Mouse (Mus musculus): ENCODE results near the gene Rbm15. TPM values are rescaled to one million over a fixed set of nuclear protein-coding genes. Genes with fewer than 3 reads are reported as not detected.

The Rbm15 gene
- polyA plus RNA-seq, 1 experiment from 2014 or later, result 7.5 TPM

GRCm38 (mm10) chr3:107365341-107365740 lies 31.9 kb upstream of the Rbm15 start:
- no peaks in the 10 kb centered on the region for H3K27me3 ChIP-seq (replicated peaks; ENCODE audit: insufficient read depth, low read length)
- H3K9ac ChIP-seq (replicated peaks; ENCODE audit: low read depth), result no peak overlapping the region
- H3K36me3 ChIP-seq (ENCODE audit: insufficient read depth, low read length), result no peaks in the 10 kb centered on the region
- no peak for TF ChIP-seq CTCF (IDR thresholded peaks at IDR 0.05)
- no peak for TF ChIP-seq EP300 (IDR thresholded peaks at IDR 0.05)
- H3K4me2 ChIP-seq (replicated peaks; ENCODE audit: low read depth, low read length), result no peak overlapping the region
- no peaks in the 10 kb centered on the region for H3K4me1 ChIP-seq (ENCODE audit: insufficient read depth, low read depth, low read length)
- no peak overlapping the region for H3K4me3 ChIP-seq (ENCODE audit: low read depth, low read length)
- no peak for DNase-seq (ENCODE audit: low spot score)
- no peak overlapping the region for H3K27ac ChIP-seq (ENCODE audit: low read length)
- H3K9me3 ChIP-seq (ENCODE audit: low read length), result no peaks in the 10 kb centered on the region
- no peak for ATAC-seq
- WGBS, result 81% methylated on average over 4 of the region's 4 CpGs

GRCm38 (mm10) chr3:107363391-107363790 lies 29.9 kb upstream of the Rbm15 start:
- no peak for ATAC-seq
- no peak for TF ChIP-seq EP300 (IDR thresholded peaks at IDR 0.05)
- TF ChIP-seq CTCF (IDR thresholded peaks at IDR 0.05), result no peak
- Histone ChIP-seq H3K36me3 (ENCODE audit: insufficient read depth, low read length) (no peaks in the 10 kb centered on the region), H3K27ac (ENCODE audit: low read length) (no peak overlapping the region), H3K9ac (replicated peaks; ENCODE audit: low read depth) (no peak overlapping the region), H3K27me3 (replicated peaks; ENCODE audit: insufficient read depth, low read length) (no peaks in the 10 kb centered on the region), H3K9me3 (ENCODE audit: low read length) (no peaks in the 10 kb centered on the region), H3K4me1 (ENCODE audit: insufficient read depth, low read depth, low read length) (no peaks in the 10 kb centered on the region), H3K4me2 (replicated peaks; ENCODE audit: low read depth, low read length) (no peak overlapping the region), H3K4me3 (ENCODE audit: low read depth, low read length) (no peak overlapping the region)
- 85% methylated on average over 5 of the region's 5 CpGs for WGBS
- no peak for DNase-seq (ENCODE audit: low spot score)

GRCm38 (mm10) chr3:107360341-107360740 lies 26.9 kb upstream of the Rbm15 start:
- no peaks in the 10 kb centered on the region; the same call in 1 of the 2 replicates for H3K4me1 ChIP-seq (ENCODE audit: insufficient read depth, low read depth, low read length)
- DNase-seq (ENCODE audit: low spot score) (no peak), ATAC-seq (no peak)
- WGBS, result 56% methylated on average over 4 of the region's 4 CpGs
- H3K36me3 ChIP-seq (ENCODE audit: insufficient read depth, low read length), result no peaks in the 10 kb centered on the region
- no peak overlapping the region for H3K9ac ChIP-seq (replicated peaks; ENCODE audit: low read depth)
- H3K27ac ChIP-seq (ENCODE audit: low read length), result no peak overlapping the region
- no peak overlapping the region for H3K4me3 ChIP-seq (ENCODE audit: low read depth, low read length)
- H3K27me3 ChIP-seq (replicated peaks; ENCODE audit: insufficient read depth, low read length), result no peaks in the 10 kb centered on the region
- no peak for TF ChIP-seq EP300 (IDR thresholded peaks at IDR 0.05)
- TF ChIP-seq CTCF (IDR thresholded peaks at IDR 0.05), result no peak
- no peaks in the 10 kb centered on the region for H3K9me3 ChIP-seq (ENCODE audit: low read length)
- H3K4me2 ChIP-seq (replicated peaks; ENCODE audit: low read depth, low read length), result no peak overlapping the region

- no peaks in the 10 kb centered on the region; the same call in 1 of the 2 replicates for H3K4me1 ChIP-seq (ENCODE audit: insufficient read depth, low read depth, low read length)
- no peak for TF ChIP-seq CTCF (IDR thresholded peaks at IDR 0.05)
- TF ChIP-seq EP300 (IDR thresholded peaks at IDR 0.05), result no peak
- no peak overlapping the region for H3K4me2 ChIP-seq (replicated peaks; ENCODE audit: low read depth, low read length)
- H3K9me3 ChIP-seq (ENCODE audit: low read length), result no peaks in the 10 kb centered on the region
- H3K4me3 ChIP-seq (ENCODE audit: low read depth, low read length), result no peak overlapping the region
- H3K36me3 ChIP-seq (ENCODE audit: insufficient read depth, low read length), result no peaks in the 10 kb centered on the region
- H3K9ac ChIP-seq (replicated peaks; ENCODE audit: low read depth), result no peak overlapping the region
- ATAC-seq (peak; percentile 25; the same call in 1 of the 2 replicates), DNase-seq (ENCODE audit: low spot score) (peak; percentile 12)
- no peaks in the 10 kb centered on the region for H3K27me3 ChIP-seq (replicated peaks; ENCODE audit: insufficient read depth, low read length)
- 44% methylated on average over 3 of the region's 3 CpGs for WGBS
- no peak overlapping the region for H3K27ac ChIP-seq (ENCODE audit: low read length)
Measured at GRCm38 (mm10) chr3:107357700-107358234, 24.3 kb upstream of the Rbm15 start.

- no peak overlapping the region for H3K27ac ChIP-seq (ENCODE audit: low read length)
- H3K4me2 ChIP-seq (replicated peaks; ENCODE audit: low read depth, low read length), result peak overlapping the region; percentile 25
- H3K4me3 ChIP-seq (ENCODE audit: low read depth, low read length), result no peak overlapping the region
- TF ChIP-seq CTCF (IDR thresholded peaks at IDR 0.05) (peak; percentile 78), EP300 (IDR thresholded peaks at IDR 0.05) (no peak)
- no peak overlapping the region for H3K9ac ChIP-seq (replicated peaks; ENCODE audit: low read depth)
- no peaks in the 10 kb centered on the region for H3K36me3 ChIP-seq (ENCODE audit: insufficient read depth, low read length)
- H3K4me1 ChIP-seq (ENCODE audit: insufficient read depth, low read depth, low read length), result no peaks in the 10 kb centered on the region; the same call in 1 of the 2 replicates
- DNase-seq (ENCODE audit: low spot score), result peak; percentile 83
- ATAC-seq, result peak; percentile 95
- H3K27me3 ChIP-seq (replicated peaks; ENCODE audit: insufficient read depth, low read length), result no peaks in the 10 kb centered on the region
- H3K9me3 ChIP-seq (ENCODE audit: low read length), result no peaks in the 10 kb centered on the region
- WGBS, result 0% methylated on average over 10 of the region's 11 CpGs
Measured at GRCm38 (mm10) chr3:107356964-107357441, 23.5 kb upstream of the Rbm15 start.

- DNase-seq (ENCODE audit: low spot score), result no peak
- 85% methylated on average over 5 of the region's 6 CpGs for WGBS
- Histone ChIP-seq H3K27me3 (replicated peaks; ENCODE audit: insufficient read depth, low read length) (no peaks in the 10 kb centered on the region), H3K27ac (ENCODE audit: low read length) (no peak overlapping the region), H3K9ac (replicated peaks; ENCODE audit: low read depth) (no peak overlapping the region), H3K4me2 (replicated peaks; ENCODE audit: low read depth, low read length) (no peak overlapping the region), H3K4me1 (ENCODE audit: insufficient read depth, low read depth, low read length) (no peaks in the 10 kb centered on the region; the same call in 1 of the 2 replicates), H3K9me3 (ENCODE audit: low read length) (no peaks in the 10 kb centered on the region), H3K36me3 (ENCODE audit: insufficient read depth, low read length) (no peaks in the 10 kb centered on the region), H3K4me3 (ENCODE audit: low read depth, low read length) (no peak overlapping the region)
- no peak for ATAC-seq
- no peak for TF ChIP-seq CTCF (IDR thresholded peaks at IDR 0.05)
- no peak for TF ChIP-seq EP300 (IDR thresholded peaks at IDR 0.05)
Measured at GRCm38 (mm10) chr3:107355618-107356260, 22.3 kb upstream of the Rbm15 start.

All from lung, postnatal 0 days (tissue).